Mouse (Mus musculus) gastrocnemius, postnatal 14 days (tissue): ENCODE results near the gene Csmd2. TPM values are rescaled to one million over a fixed set of nuclear protein-coding genes. Genes with fewer than 3 reads are reported as not detected.
"Not testable (repeated sequence)": the region's sequence is repeated elsewhere in the genome, so short reads cannot be mapped to it uniquely, and the experiment has no call there.

Source experiments
- DNase-seq: peaks from one replicate; pipeline ENCODE4 v3.0.0; 2021; ENCODE audit warnings: mixed read lengths
- intact Hi-C: fragments of 180-260 bp; cut with DNase I; formaldehyde crosslinking; loops from one replicate; pipeline ENCODE4 v1.15.1; 2025; ENCODE audit warnings: low total_unique reads
- total RNA-seq, 2 experiments: library from RNA; stranded (reverse); gene quantifications; 2 replicates each; pipeline ENCODE4 v1.2.3; 2021

Gene Csmd2
- total RNA-seq, 2 experiments from 2014 or later: 0.08 to 0.18 TPM

- DNase-seq, intact Hi-C loops: not testable (repeated sequence)
These were observed 556.4 kb downstream of the Csmd2 start for GRCm38 (mm10) chr4:128543956-128544486.

- no peak for DNase-seq
- intact Hi-C loops: no loop called here
These were observed 563.1 kb downstream of the Csmd2 start for GRCm38 (mm10) chr4:128550756-128551155.

DNA sequence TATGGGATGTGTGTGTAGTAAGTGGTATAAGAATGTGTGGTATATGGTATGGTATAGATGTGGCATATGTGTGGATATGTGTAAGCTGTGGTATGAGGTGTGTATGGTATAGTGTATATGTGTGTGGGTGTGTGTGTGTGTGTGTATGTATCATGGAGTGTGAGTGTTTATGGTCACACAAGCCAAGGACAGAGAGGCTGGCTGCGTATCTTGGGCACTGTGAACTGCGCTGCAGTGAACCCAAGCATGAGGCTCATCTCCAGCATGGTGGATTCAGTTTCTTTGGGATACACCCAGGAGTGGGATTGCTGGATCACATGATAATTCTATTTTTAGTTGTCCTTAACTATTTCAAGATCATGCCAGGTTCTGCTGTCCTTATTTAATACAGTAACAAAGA lies 566.5 kb downstream of the Csmd2 start:
- intact Hi-C loops: no loop called here
- DNase-seq: no peak

DNA sequence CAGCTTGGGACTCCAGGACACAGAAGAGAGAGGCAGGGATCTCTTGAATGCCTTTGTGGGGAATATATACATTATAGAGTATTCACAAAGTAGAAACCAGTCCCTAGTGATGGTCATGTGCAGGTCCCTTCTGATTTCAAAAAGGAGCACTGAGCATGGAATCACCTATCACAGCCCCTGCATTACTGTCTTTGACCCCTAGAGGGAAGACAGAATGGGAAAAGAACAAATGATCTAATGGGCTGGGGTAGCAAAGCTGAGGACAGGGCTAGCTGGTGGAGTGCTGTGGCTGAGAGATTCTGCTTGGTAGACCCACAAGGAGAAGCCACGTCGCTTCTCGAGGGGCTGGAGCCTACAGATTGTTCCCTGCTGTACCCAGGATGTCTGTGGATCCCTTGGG lies 572.7 kb downstream of the Csmd2 start:
- no peak for DNase-seq
- intact Hi-C loops: no loop called here

GRCm38 (mm10) chr4:128575811-128576210 lies 588.2 kb downstream of the Csmd2 start:
- DNase-seq: no peak
- intact Hi-C loops: no loop called here

- intact Hi-C loops: no loop called here
- DNase-seq: no peak
These were observed 591.5 kb downstream of the Csmd2 start for GRCm38 (mm10) chr4:128579182-128579581.

- no peak for DNase-seq
- intact Hi-C loops: no loop called here
These were observed 605.6 kb downstream of the Csmd2 start for GRCm38 (mm10) chr4:128593286-128593685.

GRCm38 (mm10) chr4:128594062-128594461 lies 606.4 kb downstream of the Csmd2 start:
- intact Hi-C loops: no loop called here
- DNase-seq: no peak

- no peak for DNase-seq
- intact Hi-C loops: no loop called here
These were observed 610.3 kb downstream of the Csmd2 start for GRCm38 (mm10) chr4:128597801-128598560.

- no peak for DNase-seq
- intact Hi-C loops: no loop called here
These were observed 618.9 kb downstream of the Csmd2 start for GRCm38 (mm10) chr4:128606586-128606985.

DNA sequence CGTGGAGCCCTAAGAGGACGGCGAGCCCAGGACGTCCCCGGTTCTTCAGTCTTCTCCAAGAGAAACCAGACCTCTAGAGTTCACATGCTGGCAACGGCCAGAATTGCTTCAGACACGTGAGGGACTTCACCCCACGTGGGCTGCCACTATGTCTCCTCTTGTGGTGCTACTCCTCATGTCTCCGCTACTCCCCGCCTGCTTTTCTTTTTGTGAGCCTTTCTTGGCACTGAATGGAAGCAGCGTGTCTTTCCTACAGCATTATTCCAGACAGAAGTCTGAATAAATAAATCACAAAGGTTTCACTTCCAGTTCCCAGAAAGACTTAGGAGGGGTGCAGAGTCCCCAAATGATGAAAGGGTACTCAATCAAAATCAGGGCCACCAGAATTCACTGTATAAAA lies 620.0 kb downstream of the Csmd2 start:
- DNase-seq: no peak
- intact Hi-C loops: no loop called here

GRCm38 (mm10) chr4:128609276-128609924 lies 621.7 kb downstream of the Csmd2 start:
- intact Hi-C loops: no loop called here

DNA sequence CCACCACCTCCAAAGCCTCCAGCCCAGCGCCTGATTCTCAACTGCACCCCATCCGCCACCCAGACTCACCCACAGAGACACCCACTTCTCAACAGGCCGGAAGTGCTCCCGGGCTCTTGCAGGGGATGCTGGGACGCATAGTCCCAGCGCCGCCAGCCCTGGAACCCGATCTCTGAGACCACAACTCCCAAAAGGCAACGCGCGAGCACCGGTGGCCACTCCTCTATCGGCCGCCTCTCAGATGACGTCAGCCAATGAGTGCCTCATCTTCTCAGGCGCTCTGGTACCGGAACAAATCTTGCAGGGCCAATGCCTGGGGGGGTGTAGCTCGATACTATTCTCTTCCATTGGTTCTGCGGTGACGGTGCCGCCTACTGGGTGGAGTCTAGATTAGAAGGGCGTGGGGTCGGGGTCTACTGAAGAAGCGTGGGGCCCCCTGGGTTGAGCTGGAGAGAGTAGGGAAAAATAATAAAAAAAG lies 622.3 kb downstream of the Csmd2 start, which contains the start of gene Zscan20:
Zscan20 (minus strand) TSS at position 174 of the 478 bp plus-strand sequence.
- DNase-seq: peak; percentile 96
- intact Hi-C loops: loop anchor here (10.0 kb wide), 1 partner anchor 165 kb away; no protein-coding TSS in a partner anchor

More at GRCm38 (mm10) chr4:128609276-128609924, 621.7 kb downstream of the Csmd2 start:
- DNase-seq: no peak

DNA sequence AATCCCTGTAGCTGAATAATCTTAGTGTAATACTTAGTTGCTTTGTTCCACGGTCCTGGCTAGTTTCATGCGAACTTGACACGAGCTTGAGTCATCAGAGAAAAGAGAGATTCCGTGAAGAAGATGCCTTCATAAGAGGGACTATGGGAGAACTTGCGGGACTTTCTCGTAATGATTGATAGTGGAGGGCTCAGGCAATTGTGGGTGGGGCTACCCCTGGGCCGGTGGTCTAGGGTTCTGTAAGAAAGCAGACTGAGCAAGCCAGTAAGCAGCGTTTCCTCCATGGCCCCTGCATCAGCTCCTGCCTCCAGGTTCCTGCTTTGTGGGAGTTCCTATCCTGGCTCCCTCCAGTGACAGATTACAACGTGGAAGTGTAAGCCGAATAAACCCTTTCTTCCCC lies 623.0 kb downstream of the Csmd2 start:
- intact Hi-C loops: loop anchor here (10.0 kb wide), 1 partner anchor 164 kb away; no protein-coding TSS in a partner anchor
- no peak for DNase-seq

- intact Hi-C loops: loop anchor here (10.0 kb wide), 1 partner anchor 163 kb away; no protein-coding TSS in a partner anchor
- DNase-seq: not testable (repeated sequence)
These were observed 624.1 kb downstream of the Csmd2 start for GRCm38 (mm10) chr4:128611726-128612125.

DNA sequence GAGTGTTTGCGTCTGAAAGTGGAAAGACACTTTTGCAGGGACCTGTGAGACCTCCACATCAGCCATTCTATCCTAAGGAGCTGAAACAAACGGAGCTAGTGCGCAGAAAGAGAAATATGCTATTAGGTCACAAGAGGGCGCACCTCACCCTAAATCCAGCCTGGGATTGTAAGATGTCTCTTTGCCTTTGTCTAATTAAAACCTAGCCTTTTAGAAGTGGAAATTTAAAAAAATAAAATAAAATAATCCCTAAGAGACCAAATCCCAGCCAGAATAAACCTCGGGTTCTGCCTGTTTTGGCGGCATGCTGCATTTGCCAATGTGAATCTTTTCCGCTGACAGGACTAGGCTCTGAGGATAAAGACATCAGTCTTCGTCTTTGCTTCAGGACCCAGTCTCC lies 625.7 kb downstream of the Csmd2 start:
- DNase-seq: no peak
- intact Hi-C loops: loop anchor here (10.0 kb wide), 1 partner anchor 161 kb away; no protein-coding TSS in a partner anchor

- intact Hi-C loops: loop anchor here (10.0 kb wide), 1 partner anchor 159 kb away; no protein-coding TSS in a partner anchor
These were observed 628.1 kb downstream of the Csmd2 start for GRCm38 (mm10) chr4:128615761-128616160.

More at GRCm38 (mm10) chr4:128615761-128616160, 628.1 kb downstream of the Csmd2 start:
- DNase-seq: no peak
